Mouse (Mus musculus): ENCODE measurements around the gene Ip6k1.

The Ip6k1 gene

DNA sequence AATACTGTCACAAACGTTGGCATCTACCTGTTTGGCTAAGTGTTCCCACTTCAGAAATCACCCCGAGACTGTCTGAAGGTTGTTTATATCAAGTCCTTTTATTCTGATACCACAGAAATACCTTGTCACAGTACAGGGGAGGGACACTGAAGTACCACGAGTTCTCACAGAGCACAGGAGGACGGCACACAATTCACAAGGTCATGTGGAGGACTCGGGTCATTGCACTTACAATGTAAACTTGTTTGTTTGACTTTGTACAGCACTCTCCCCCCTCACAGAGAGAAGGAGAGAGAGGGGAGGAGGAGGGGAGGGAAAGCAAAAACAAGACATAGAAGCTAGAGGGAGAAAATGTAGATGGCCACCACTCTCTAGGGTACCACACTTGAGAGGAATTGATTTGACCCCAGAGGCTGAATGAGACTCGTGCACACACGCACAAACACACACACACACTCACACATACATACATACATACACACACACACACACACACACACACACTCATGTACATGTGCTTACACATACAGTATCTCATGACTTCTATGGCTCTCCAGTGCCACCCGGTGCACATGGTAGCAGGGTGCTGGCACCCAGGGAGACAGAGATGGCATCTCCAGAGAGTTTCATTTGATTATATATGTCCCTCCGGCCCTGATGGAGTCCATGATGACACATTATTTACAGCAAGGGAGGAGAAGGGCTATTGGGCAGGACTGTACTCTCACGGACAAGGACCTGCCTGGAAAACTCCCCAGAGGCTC, 93.8 kb downstream of the Ip6k1 start:
- no peak for DNase-seq (ENCODE audit: low spot score)
